Mouse (Mus musculus) MEL (cell line): ENCODE data around the gene Fam222a.

ENCODE experiments used
- CTCF ChIP-seq, 3 experiments: IDR thresholded peaks in 2 of 3; conservative IDR thresholded peaks in 1 of 3; 2 replicates each; pipeline ENCODE4 v1.5.1; 2011 to 2012; ENCODE audit warnings: low read length in 3 of 3, low read depth in 2 of 3, mild to moderate bottlenecking in 2 of 3, improper control_type of control experiment in 1 of 3, inconsistent platforms in 1 of 3, mixed read lengths in 1 of 3, moderate library complexity in 1 of 3; ENCODE audit not compliant: control insufficient read depth in 1 of 3, insufficient read depth in 1 of 3, poor library complexity in 1 of 3, severe bottlenecking in 1 of 3
- EP300 ChIP-seq, 2 experiments: IDR thresholded peaks; 2 replicates each; pipeline ENCODE4 v1.6.1; 2011; ENCODE audit warnings: improper control_type of control experiment in 2 of 2, low read length in 2 of 2, low read depth in 1 of 2, mild to moderate bottlenecking in 1 of 2
- ETS1 ChIP-seq: IDR thresholded peaks from 2 replicates; pipeline ENCODE4 v1.6.1; 2012; ENCODE audit warnings: low read depth, mild to moderate bottlenecking, inconsistent platforms, low read length, improper control_type of control experiment, moderate library complexity
- HCFC1 ChIP-seq: IDR thresholded peaks from 2 replicates; pipeline ENCODE4 v1.6.1; 2012; ENCODE audit warnings: low read depth, mild to moderate bottlenecking, inconsistent platforms, low read length, improper control_type of control experiment, moderate library complexity
- MAX ChIP-seq: IDR thresholded peaks from 2 replicates; pipeline ENCODE4 v1.6.1; 2011; ENCODE audit warnings: low read length, improper control_type of control experiment
- POLR2A ChIP-seq, 2 experiments: IDR thresholded peaks; 2 replicates each; pipeline ENCODE4 v1.6.1; 2011 to 2012; ENCODE audit warnings: low read length in 2 of 2, mild to moderate bottlenecking in 2 of 2, control low read depth in 1 of 2, improper control_type of control experiment in 1 of 2, low read depth in 1 of 2, moderate library complexity in 1 of 2; ENCODE audit not compliant: control insufficient read depth in 1 of 2, insufficient read depth in 1 of 2, poor library complexity in 1 of 2
- TCF12 ChIP-seq: IDR thresholded peaks from 2 replicates; pipeline ENCODE4 v1.6.1; 2014; ENCODE audit warnings: low read depth, mild to moderate bottlenecking, inconsistent platforms, low read length, improper control_type of control experiment, moderate library complexity
- USF1 ChIP-seq: IDR thresholded peaks from 2 replicates; pipeline ENCODE4 v1.6.1; 2014; ENCODE audit warnings: low read depth, mild to moderate bottlenecking, inconsistent platforms, low read length, improper control_type of control experiment, moderate library complexity
- ZKSCAN1 ChIP-seq: IDR thresholded peaks from 2 replicates; pipeline ENCODE4 v1.6.1; 2012; ENCODE audit warnings: low read depth, mild to moderate bottlenecking, inconsistent platforms, low read length, improper control_type of control experiment, moderate library complexity
- ZMIZ1 ChIP-seq: IDR thresholded peaks from 2 replicates; pipeline ENCODE4 v1.6.1; 2012; ENCODE audit warnings: low read depth, mild to moderate bottlenecking, inconsistent platforms, low read length, improper control_type of control experiment, moderate library complexity
- ZNF384 ChIP-seq: IDR thresholded peaks from 2 replicates; pipeline ENCODE4 v1.6.1; 2012; ENCODE audit warnings: low read depth, mild to moderate bottlenecking, inconsistent platforms, low read length, improper control_type of control experiment

- TF ChIP-seq EP300 (IDR thresholded peaks at IDR 0.05; ENCODE audit: low read depth in 1 of 2, low read length in 2 of 2) = no peak
- no peak for TF ChIP-seq ZKSCAN1
- no peak for TF ChIP-seq HCFC1
- TF ChIP-seq MAX = no peak
- no peak for TF ChIP-seq CTCF (IDR thresholded peaks at IDR 0.05 in 2 of 3, conservative IDR thresholded peaks at IDR 0.05 in 1 of 3; ENCODE audit: control insufficient read depth in 1 of 3, insufficient read depth in 1 of 3, low read depth in 2 of 3, low read length in 3 of 3, poor library complexity in 1 of 3, severe bottlenecking in 1 of 3)
- TF ChIP-seq POLR2A (IDR thresholded peaks at IDR 0.05; ENCODE audit: control insufficient read depth in 1 of 2, insufficient read depth in 1 of 2, low read depth in 1 of 2, low read length in 2 of 2, poor library complexity in 1 of 2) = no peak
- no peak for TF ChIP-seq ZNF384
- no peak for TF ChIP-seq ZMIZ1
- TF ChIP-seq ETS1 = no peak
- TF ChIP-seq USF1 = no peak
- no peak for TF ChIP-seq TCF12
Observed at GRCm38 (mm10) chr5:114573920-114574628, 6.3 kb downstream of the Fam222a start.
